Mouse (Mus musculus) heart, postnatal 0 days (tissue): ENCODE data around the gene Gabbr2.

Experiments
- CTCF ChIP-seq: IDR thresholded peaks from 2 replicates; pipeline ENCODE4 v1.5.1; 2016; ENCODE audit warnings: antibody characterized with exemption, control low read depth, low read depth
- EP300 ChIP-seq: IDR thresholded peaks from 2 replicates; pipeline ENCODE4 v1.6.1; 2016; ENCODE audit warnings: antibody characterized with exemption, low read depth

- TF ChIP-seq CTCF, result no peak
- TF ChIP-seq EP300, result no peak
Observed at GRCm38 (mm10) chr4:46632465-46632864, 359.2 kb downstream of the Gabbr2 start.
